Mouse (Mus musculus) inflammation-experienced regulatory T-cells, adult 6 months (primary cell): ENCODE data around the gene Tssk2. TPM values are rescaled to one million over a fixed set of nuclear protein-coding genes. Genes with fewer than 3 reads are reported as not detected.

ENCODE experiments used
- ATAC-seq: one replicate; pipeline ENCODE4 v1.8.0; 2017
- polyA plus RNA-seq, 3 experiments: library from polyadenylated mRNA; unstranded; fragments of 100-300 nt; shearing (Covaris generic); gene quantifications; one replicate each; pipeline ENCODE4 v1.2.1; 2017

Gene Tssk2
- polyA plus RNA-seq, 3 experiments from 2014 or later = 0.43 TPM; not detected in 2

GRCm38 (mm10) chr16:17949421-17949877 lies 51.0 kb downstream of the Tssk2 start:
- ATAC-seq = no peak

Other genes with a start within 250 kb of the Tssk2 start
- 100 to 1,000 TPM in 1 of 3 experiments, 10 to 100 TPM in 2; 69.3 to 109 (median 71.8) TPM for gene Med15, start 165.7 kb upstream of the Tssk2 start, polyA plus RNA-seq
- 10 to 100 TPM; 11.8 to 28.7 (median 13.4) TPM for gene Klhl22, start 139.0 kb upstream of the Tssk2 start, polyA plus RNA-seq
- not detected for gene Scarf2, start 101.4 kb upstream of the Tssk2 start, polyA plus RNA-seq
- not detected for gene B830017H08Rik, start 65.5 kb upstream of the Tssk2 start, polyA plus RNA-seq
- 1 to 10 TPM in 2 of 3 experiments, under 1 TPM in 1; 0.67 to 1.9 (median 1.5) TPM for gene Car15, start 60.3 kb upstream of the Tssk2 start, polyA plus RNA-seq
- gene Gm20518, start 7.0 kb upstream of the Tssk2 start, polyA plus RNA-seq = under 1 TPM; 0.17 to 0.43 (median 0.18) TPM
- gene Tssk1, start 4.4 kb upstream of the Tssk2 start, polyA plus RNA-seq = under 1 TPM in 1 of 3 experiments, not detected in 2; 0.13 TPM
- 10 to 100 TPM; 16.4 to 21.8 (median 19.9) TPM for gene Dgcr2, start 75 bp upstream of the Tssk2 start, polyA plus RNA-seq
- 10 to 100 TPM; 29.9 to 45.9 (median 39.7) TPM for gene Ess2, start 12.7 kb downstream of the Tssk2 start, polyA plus RNA-seq
- not detected for gene Gsc2, start 16.4 kb downstream of the Tssk2 start, polyA plus RNA-seq
- gene Slc25a1, start 29.6 kb downstream of the Tssk2 start, polyA plus RNA-seq = 10 to 100 TPM in 1 of 3 experiments, 1 to 10 TPM in 2; 4.4 to 12.6 (median 8.2) TPM
- gene Vpreb2, start 81.8 kb downstream of the Tssk2 start, polyA plus RNA-seq = not detected
- 10 to 100 TPM; 11.5 to 19.1 (median 15.0) TPM for gene Dgcr6, start 154.2 kb downstream of the Tssk2 start, polyA plus RNA-seq
- 1 to 10 TPM; 1.1 to 5.3 (median 4.2) TPM for gene Prodh, start 191.6 kb downstream of the Tssk2 start, polyA plus RNA-seq
- not detected for gene Rtn4r, start 229.0 kb downstream of the Tssk2 start, polyA plus RNA-seq